Mouse (Mus musculus): Measurements from ENCODE around the gene Smbd1. TPM values are rescaled to one million over a fixed set of nuclear protein-coding genes. Genes with fewer than 3 reads are reported as not detected.

The Smbd1 gene
- polyA plus RNA-seq, 1 experiment = not detected

GRCm38 (mm10) chr16:32826521-32826920 is 16.2 kb upstream of the Smbd1 start:
- Histone ChIP-seq H3K79me3 (ENCODE audit: low read depth) (no peaks in the 10 kb centered on the region), H3K27me3 (ENCODE audit: control insufficient read depth, insufficient read depth, insufficient read length) (no peaks in the 10 kb centered on the region), H3K4me3 (ENCODE audit: insufficient read depth, poor library complexity, severe bottlenecking) (no peak overlapping the region), H3ac (ENCODE audit: control insufficient read depth, insufficient read length, low read depth) (no peak overlapping the region), H3K36me3 (ENCODE audit: control insufficient read depth, insufficient read depth) (peaks cover 54% of the 10 kb centered on the region), H3K79me2 (ENCODE audit: control insufficient read depth, insufficient read depth) (no peaks in the 10 kb centered on the region)
- TF ChIP-seq FOSL1 (IDR thresholded peaks at IDR 0.05; ENCODE audit: insufficient read depth, low read length, poor library complexity, severe bottlenecking) = no peak
- no peak for TF ChIP-seq USF1 (IDR thresholded peaks at IDR 0.05; ENCODE audit: low read depth)
- TF ChIP-seq MYOD1 (IDR thresholded peaks at IDR 0.05; ENCODE audit: control insufficient read depth, insufficient read length, low read depth) = no peak
- TF ChIP-seq MAX (IDR thresholded peaks at IDR 0.05) = no peak
- TF ChIP-seq CEBPB (IDR thresholded peaks at IDR 0.05; ENCODE audit: low read depth) = no peak
- TF ChIP-seq CTCF (IDR thresholded peaks at IDR 0.05; ENCODE audit: control insufficient read depth, insufficient read depth, insufficient read length) = no peak
- no peak for TF ChIP-seq MYOG (IDR thresholded peaks at IDR 0.05; ENCODE audit: control insufficient read depth, extremely low read depth, insufficient read length)

- no peak overlapping the region for H3ac ChIP-seq (ENCODE audit: control insufficient read depth, insufficient read length, low read depth)
- TF ChIP-seq MYOG (IDR thresholded peaks at IDR 0.05; ENCODE audit: control insufficient read depth, extremely low read depth, insufficient read length) = no peak
- no peak for TF ChIP-seq USF1 (IDR thresholded peaks at IDR 0.05; ENCODE audit: low read depth)
- TF ChIP-seq CEBPB (IDR thresholded peaks at IDR 0.05; ENCODE audit: low read depth) = no peak
- no peak for TF ChIP-seq CTCF (IDR thresholded peaks at IDR 0.05; ENCODE audit: control insufficient read depth, insufficient read depth, insufficient read length)
- no peak for TF ChIP-seq MAX (IDR thresholded peaks at IDR 0.05)
- no peak for TF ChIP-seq FOSL1 (IDR thresholded peaks at IDR 0.05; ENCODE audit: insufficient read depth, low read length, poor library complexity, severe bottlenecking)
- H3K27me3 ChIP-seq (ENCODE audit: control insufficient read depth, insufficient read depth, insufficient read length) = no peaks in the 10 kb centered on the region
- peaks cover 52% of the 10 kb centered on the region for H3K36me3 ChIP-seq (ENCODE audit: control insufficient read depth, insufficient read depth)
- H3K4me3 ChIP-seq (ENCODE audit: insufficient read depth, poor library complexity, severe bottlenecking) = no peak overlapping the region
- H3K79me3 ChIP-seq (ENCODE audit: low read depth) = no peaks in the 10 kb centered on the region
- no peaks in the 10 kb centered on the region for H3K79me2 ChIP-seq (ENCODE audit: control insufficient read depth, insufficient read depth)
Measured at GRCm38 (mm10) chr16:32825380-32825779, 15.1 kb upstream of the Smbd1 start.

- TF ChIP-seq MYOD1 (IDR thresholded peaks at IDR 0.05; ENCODE audit: control insufficient read depth, insufficient read length, low read depth) (no peak), CTCF (IDR thresholded peaks at IDR 0.05; ENCODE audit: control insufficient read depth, insufficient read depth, insufficient read length) (no peak), MYOG (IDR thresholded peaks at IDR 0.05; ENCODE audit: control insufficient read depth, extremely low read depth, insufficient read length) (no peak), CEBPB (IDR thresholded peaks at IDR 0.05; ENCODE audit: low read depth) (no peak), MAX (IDR thresholded peaks at IDR 0.05) (no peak), USF1 (IDR thresholded peaks at IDR 0.05; ENCODE audit: low read depth) (no peak), FOSL1 (IDR thresholded peaks at IDR 0.05; ENCODE audit: insufficient read depth, low read length, poor library complexity, severe bottlenecking) (no peak)
- peaks cover 43% of the 10 kb centered on the region for H3K36me3 ChIP-seq (ENCODE audit: control insufficient read depth, insufficient read depth)
Measured at GRCm38 (mm10) chr16:32824061-32824460, 13.8 kb upstream of the Smbd1 start.

GRCm38 (mm10) chr16:32823487-32823886 is 13.2 kb upstream of the Smbd1 start:
- Histone ChIP-seq H3K36me3 (ENCODE audit: control insufficient read depth, insufficient read depth) (peaks cover 38% of the 10 kb centered on the region), H3K27me3 (ENCODE audit: control insufficient read depth, insufficient read depth, insufficient read length) (no peaks in the 10 kb centered on the region), H3K4me3 (ENCODE audit: insufficient read depth, poor library complexity, severe bottlenecking) (no peak overlapping the region), H3K79me2 (ENCODE audit: control insufficient read depth, insufficient read depth) (no peaks in the 10 kb centered on the region), H3K79me3 (ENCODE audit: low read depth) (no peaks in the 10 kb centered on the region), H3ac (ENCODE audit: control insufficient read depth, insufficient read length, low read depth) (no peak overlapping the region)
- TF ChIP-seq USF1 (IDR thresholded peaks at IDR 0.05; ENCODE audit: low read depth) (no peak), CTCF (IDR thresholded peaks at IDR 0.05; ENCODE audit: control insufficient read depth, insufficient read depth, insufficient read length) (no peak), MAX (IDR thresholded peaks at IDR 0.05) (no peak), MYOG (IDR thresholded peaks at IDR 0.05; ENCODE audit: control insufficient read depth, extremely low read depth, insufficient read length) (no peak), FOSL1 (IDR thresholded peaks at IDR 0.05; ENCODE audit: insufficient read depth, low read length, poor library complexity, severe bottlenecking) (no peak), MYOD1 (IDR thresholded peaks at IDR 0.05; ENCODE audit: control insufficient read depth, insufficient read length, low read depth) (no peak), CEBPB (IDR thresholded peaks at IDR 0.05; ENCODE audit: low read depth) (no peak)

More at GRCm38 (mm10) chr16:32824061-32824460, 13.8 kb upstream of the Smbd1 start:
- no peak overlapping the region for H3K4me3 ChIP-seq (ENCODE audit: insufficient read depth, poor library complexity, severe bottlenecking)
- H3K27me3 ChIP-seq (ENCODE audit: control insufficient read depth, insufficient read depth, insufficient read length) = no peaks in the 10 kb centered on the region
- no peaks in the 10 kb centered on the region for H3K79me3 ChIP-seq (ENCODE audit: low read depth)
- no peaks in the 10 kb centered on the region for H3K79me2 ChIP-seq (ENCODE audit: control insufficient read depth, insufficient read depth)
- no peak overlapping the region for H3ac ChIP-seq (ENCODE audit: control insufficient read depth, insufficient read length, low read depth)

- Histone ChIP-seq H3K4me3 (ENCODE audit: insufficient read depth, poor library complexity, severe bottlenecking) (no peak overlapping the region), H3K79me2 (ENCODE audit: control insufficient read depth, insufficient read depth) (no peaks in the 10 kb centered on the region), H3ac (ENCODE audit: control insufficient read depth, insufficient read length, low read depth) (no peak overlapping the region), H3K36me3 (ENCODE audit: control insufficient read depth, insufficient read depth) (peaks cover 38% of the 10 kb centered on the region), H3K27me3 (ENCODE audit: control insufficient read depth, insufficient read depth, insufficient read length) (no peaks in the 10 kb centered on the region), H3K79me3 (ENCODE audit: low read depth) (no peaks in the 10 kb centered on the region)
- TF ChIP-seq MYOG (IDR thresholded peaks at IDR 0.05; ENCODE audit: control insufficient read depth, extremely low read depth, insufficient read length) = no peak
- TF ChIP-seq CTCF (IDR thresholded peaks at IDR 0.05; ENCODE audit: control insufficient read depth, insufficient read depth, insufficient read length) = no peak
- TF ChIP-seq CEBPB (IDR thresholded peaks at IDR 0.05; ENCODE audit: low read depth) = no peak
Measured at GRCm38 (mm10) chr16:32822881-32823280, 12.6 kb upstream of the Smbd1 start.

- H3K79me3 ChIP-seq (ENCODE audit: low read depth) = no peaks in the 10 kb centered on the region
- peaks cover 38% of the 10 kb centered on the region for H3K36me3 ChIP-seq (ENCODE audit: control insufficient read depth, insufficient read depth)
- H3K4me3 ChIP-seq (ENCODE audit: insufficient read depth, poor library complexity, severe bottlenecking) = no peak overlapping the region
- H3K27me3 ChIP-seq (ENCODE audit: control insufficient read depth, insufficient read depth, insufficient read length) = no peaks in the 10 kb centered on the region
- no peaks in the 10 kb centered on the region for H3K79me2 ChIP-seq (ENCODE audit: control insufficient read depth, insufficient read depth)
- TF ChIP-seq CTCF (IDR thresholded peaks at IDR 0.05; ENCODE audit: control insufficient read depth, insufficient read depth, insufficient read length) (no peak), MAX (IDR thresholded peaks at IDR 0.05) (no peak), MYOG (IDR thresholded peaks at IDR 0.05; ENCODE audit: control insufficient read depth, extremely low read depth, insufficient read length) (no peak), FOSL1 (IDR thresholded peaks at IDR 0.05; ENCODE audit: insufficient read depth, low read length, poor library complexity, severe bottlenecking) (no peak), USF1 (IDR thresholded peaks at IDR 0.05; ENCODE audit: low read depth) (no peak), MYOD1 (IDR thresholded peaks at IDR 0.05; ENCODE audit: control insufficient read depth, insufficient read length, low read depth) (no peak), CEBPB (IDR thresholded peaks at IDR 0.05; ENCODE audit: low read depth) (no peak)
- peak overlapping the region; percentile 20 for H3ac ChIP-seq (ENCODE audit: control insufficient read depth, insufficient read length, low read depth)
Measured at GRCm38 (mm10) chr16:32822450-32822827, 12.2 kb upstream of the Smbd1 start.

Measured in C2C12 (cell line).